Mouse (Mus musculus): ENCODE data around the gene Amz1.

The Amz1 gene

GRCm38 (mm10) chr5:140801782-140802181 is 77.9 kb downstream of the Amz1 start:
- DNase-seq (ENCODE audit: low spot score) = no peak

GRCm38 (mm10) chr5:140806252-140806651 is 82.3 kb downstream of the Amz1 start:
- no peak for DNase-seq (ENCODE audit: low spot score)

- DNase-seq (ENCODE audit: low spot score) = no peak
Measured at GRCm38 (mm10) chr5:140806939-140807338, 83.0 kb downstream of the Amz1 start.
